Mouse (Mus musculus) megakaryocyte, embryonic 14.5 days (primary cell): ENCODE data around the gene St8sia6.

Experiments used
- FLI1 ChIP-seq: IDR thresholded peaks from 2 replicates; pipeline ENCODE4 v1.6.1; 2012; ENCODE audit warnings: low read length, inconsistent platforms, mixed read lengths
- GATA1 ChIP-seq: IDR thresholded peaks from 3 replicates; pipeline ENCODE4 v1.6.1; 2012; ENCODE audit warnings: mixed read lengths, low read length, inconsistent platforms, borderline replicate concordance

DNA sequence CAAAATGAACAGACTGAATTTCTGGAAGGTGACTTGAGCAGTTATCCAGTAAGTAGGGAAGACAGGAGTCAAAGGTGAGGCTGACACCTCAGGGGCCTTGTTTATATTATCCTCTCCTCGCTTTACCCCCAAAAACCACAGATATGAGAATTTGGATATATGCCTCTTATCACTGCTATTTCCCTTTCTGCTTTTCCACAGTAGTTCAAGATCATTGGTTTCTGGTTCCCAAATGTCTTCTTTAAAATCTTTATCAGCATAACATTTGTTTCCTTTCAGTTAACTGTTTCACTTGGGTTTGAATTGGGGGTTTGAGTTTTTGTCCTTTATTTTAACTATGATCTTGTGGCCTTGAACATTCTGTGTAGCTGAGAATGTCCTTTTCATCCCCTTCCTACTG, 47.8 kb downstream of the St8sia6 start:
- TF ChIP-seq GATA1 (no peak), FLI1 (no peak)
